Mouse (Mus musculus): Measurements from ENCODE around the gene Serpinh1. TPM values are rescaled to one million over a fixed set of nuclear protein-coding genes. Genes with fewer than 3 reads are reported as not detected.

Serpinh1 gene
- polyA plus RNA-seq (2012), result not detected in 2 replicates

- no peak for TF ChIP-seq GATA1 (IDR thresholded peaks at IDR 0.05; ENCODE audit: low read length)
Measured at GRCm38 (mm10) chr7:99352526-99353400, at the start of gene Serpinh1. TSS of gene Serpinh1 (minus strand) at chr7:99353239.

DNA sequence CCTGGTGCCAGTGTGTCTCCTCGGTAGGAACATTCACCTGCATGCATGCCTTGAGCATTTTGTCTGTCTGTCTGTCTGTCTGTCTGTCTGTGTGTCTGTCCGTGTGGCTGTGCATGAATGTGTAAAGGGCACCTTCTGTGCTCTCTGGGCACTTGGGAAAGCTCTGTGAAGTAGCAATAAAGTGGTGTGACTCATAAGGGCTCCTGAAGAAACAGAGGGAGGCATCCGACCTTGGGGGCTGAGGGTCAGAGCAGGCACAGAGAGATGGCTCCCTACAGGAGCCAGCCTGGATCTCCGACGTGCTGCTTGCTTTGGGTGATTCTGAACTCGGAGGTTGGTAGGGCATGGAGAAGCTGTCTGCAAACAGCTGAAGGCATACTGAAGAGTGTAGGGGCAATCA is 49.4 kb upstream of the Serpinh1 start:
- TF ChIP-seq GATA1 (IDR thresholded peaks at IDR 0.05; ENCODE audit: low read length), result no peak

- no peak for TF ChIP-seq GATA1 (IDR thresholded peaks at IDR 0.05; ENCODE audit: low read length)
Measured at GRCm38 (mm10) chr7:99401373-99401772, 48.3 kb upstream of the Serpinh1 start.

DNA sequence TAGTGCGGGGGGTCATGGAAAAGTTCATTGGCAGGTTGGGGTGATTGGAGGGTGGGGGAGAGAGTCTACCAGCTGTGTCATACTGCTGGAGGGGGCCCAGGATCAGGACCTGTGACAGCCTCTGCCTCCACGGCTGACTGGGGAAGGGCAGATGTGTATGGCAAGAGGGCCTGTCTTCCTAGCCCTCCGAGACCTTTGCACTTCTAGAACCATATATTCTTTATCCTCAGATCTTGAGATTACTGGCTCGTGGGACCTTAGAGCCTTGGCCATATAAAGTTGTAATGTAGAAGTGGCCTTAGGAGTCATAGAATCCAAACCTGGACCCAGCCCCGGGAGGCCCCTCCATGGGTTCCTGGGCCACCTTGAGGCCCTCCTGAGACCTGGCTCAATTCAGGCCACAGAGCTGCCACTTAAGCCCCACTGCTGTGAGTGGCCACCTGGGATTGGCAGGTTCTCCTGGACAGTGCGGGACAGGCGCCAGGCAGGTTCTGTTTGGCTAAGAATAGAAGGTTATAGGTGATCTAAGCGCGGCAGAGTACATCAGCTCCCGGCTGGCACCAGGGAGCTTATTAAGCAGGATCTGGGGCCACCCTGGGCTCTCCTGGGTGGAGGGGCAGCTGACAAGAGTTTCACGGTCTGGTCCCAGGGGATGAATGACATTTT is 44.1 kb upstream of the Serpinh1 start:
- TF ChIP-seq GATA1 (IDR thresholded peaks at IDR 0.05; ENCODE audit: low read length), result no peak

DNA sequence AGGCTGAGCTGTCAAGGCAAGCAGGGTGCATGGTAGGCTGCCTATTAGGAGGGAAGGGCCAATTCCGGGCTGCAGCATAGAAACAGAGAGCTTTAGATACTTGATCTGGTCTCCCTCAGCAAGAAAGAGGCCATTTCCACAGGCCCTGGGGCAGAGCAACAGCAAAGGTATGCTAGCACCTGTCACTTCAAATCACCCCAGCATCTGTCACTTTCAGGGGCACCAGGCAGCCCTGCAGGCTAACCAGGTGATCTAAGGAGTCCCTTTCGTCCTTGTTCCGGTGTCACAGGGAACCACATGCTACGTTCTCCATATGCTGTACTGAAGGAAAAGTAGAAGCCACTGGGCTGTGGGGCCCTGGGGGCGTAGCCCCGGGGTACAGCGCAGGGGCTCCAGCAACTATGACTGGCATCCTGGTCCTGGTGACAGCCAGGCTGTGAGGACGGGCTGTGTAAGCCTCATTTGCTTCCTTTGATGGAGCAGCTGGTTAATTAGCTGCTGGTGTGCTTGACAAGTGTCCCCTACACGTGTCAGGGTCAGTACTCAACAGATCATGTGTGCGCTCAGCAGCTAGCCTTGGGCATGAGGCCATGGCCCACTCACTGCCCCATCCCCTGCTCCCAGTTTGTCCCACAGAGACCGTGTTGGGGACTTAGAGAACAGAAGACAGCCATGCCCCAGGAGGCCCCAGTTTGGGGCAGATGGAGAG is 43.0 kb upstream of the Serpinh1 start:
- TF ChIP-seq GATA1 (IDR thresholded peaks at IDR 0.05; ENCODE audit: low read length), result no peak

DNA sequence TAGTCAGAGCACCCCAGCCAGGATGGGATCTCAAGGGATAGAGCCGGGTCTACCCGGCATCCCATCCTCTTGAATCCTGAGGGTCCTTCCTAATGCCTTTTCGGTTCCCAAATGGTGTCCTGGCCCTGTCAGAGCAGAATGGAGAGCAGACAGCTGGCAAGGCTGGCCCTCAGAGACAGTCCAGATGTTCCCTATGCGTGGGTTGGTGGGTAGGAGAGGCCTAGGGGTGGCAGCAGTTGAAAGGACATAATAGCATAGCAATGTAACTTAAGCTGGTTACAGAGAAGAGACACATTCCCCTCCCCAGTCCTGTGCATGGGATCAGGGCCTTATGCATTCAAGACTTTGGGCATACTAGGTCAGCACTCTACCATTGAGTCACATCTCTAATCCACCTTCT is 42.3 kb upstream of the Serpinh1 start:
- no peak for TF ChIP-seq GATA1 (IDR thresholded peaks at IDR 0.05; ENCODE audit: low read length)

DNA sequence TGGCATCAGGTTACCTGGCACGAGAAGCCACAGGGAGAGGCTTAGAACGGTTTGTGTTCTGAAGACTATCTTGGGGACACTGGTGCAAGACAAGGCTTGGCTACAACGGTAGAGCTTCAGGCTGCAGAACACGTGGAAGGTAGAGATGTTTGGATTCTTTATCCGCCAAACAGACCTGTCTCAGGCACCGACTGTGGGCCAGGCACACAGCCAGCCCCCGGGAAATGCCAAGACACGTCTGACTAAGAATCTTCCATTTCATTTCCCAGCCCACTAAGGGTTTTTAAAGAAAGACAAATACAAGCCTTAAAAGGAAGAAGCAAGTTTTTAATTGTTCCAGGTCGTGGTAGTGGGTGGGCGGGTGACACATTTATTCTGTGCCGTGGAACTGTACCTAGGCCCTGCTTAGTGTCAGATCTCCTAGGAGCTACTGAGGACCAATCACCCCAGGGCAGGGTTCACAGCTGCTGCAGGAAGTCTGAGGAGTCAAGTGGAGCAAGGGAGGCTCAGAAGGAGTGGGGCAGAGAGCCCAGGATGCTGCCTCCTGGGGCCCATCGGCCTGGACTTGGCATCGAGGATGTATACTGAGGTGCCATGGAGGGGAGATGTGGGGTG is 40.8 kb upstream of the Serpinh1 start:
- no peak for TF ChIP-seq GATA1 (IDR thresholded peaks at IDR 0.05; ENCODE audit: low read length)

DNA sequence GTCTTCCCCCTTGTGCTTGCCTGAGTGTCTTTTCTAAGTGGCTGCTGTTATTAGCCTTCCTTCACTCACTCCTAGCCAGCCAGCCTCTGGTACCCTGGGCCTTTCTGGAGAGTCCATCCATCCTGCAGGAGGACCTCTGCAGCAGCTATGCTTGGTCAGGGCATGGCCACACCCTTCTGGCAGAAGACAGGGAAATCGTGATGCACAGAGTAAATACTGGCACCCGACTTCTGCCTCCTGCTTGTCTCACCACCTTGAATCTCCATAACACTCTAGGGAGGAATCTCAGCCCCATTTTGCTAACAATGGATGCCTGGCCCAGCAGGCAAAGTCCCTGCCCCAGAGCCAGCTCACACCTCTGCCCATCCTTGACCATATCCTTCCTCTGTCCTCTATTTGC is 39.7 kb upstream of the Serpinh1 start:
- TF ChIP-seq GATA1 (IDR thresholded peaks at IDR 0.05; ENCODE audit: low read length), result no peak

DNA sequence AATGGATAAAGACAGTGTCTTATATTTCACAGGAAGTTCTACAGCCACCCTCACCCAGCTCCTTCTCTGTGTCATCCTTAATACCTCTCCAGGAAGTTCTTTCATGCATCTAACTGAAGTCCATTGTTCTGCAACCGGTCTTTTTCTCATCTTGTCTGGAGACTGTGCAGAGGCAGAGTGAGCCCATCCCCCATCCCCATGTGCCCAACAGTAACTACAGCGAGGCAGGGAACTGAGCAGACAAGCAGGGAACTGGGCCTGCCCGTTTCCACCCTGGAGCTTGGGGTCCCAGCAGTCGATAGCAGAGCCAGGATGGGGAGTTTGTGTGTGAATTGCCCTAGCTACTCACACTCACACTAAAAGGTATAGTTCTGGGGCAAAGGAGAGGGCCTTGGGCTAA is 37.5 kb upstream of the Serpinh1 start:
- no peak for TF ChIP-seq GATA1 (IDR thresholded peaks at IDR 0.05; ENCODE audit: low read length)

DNA sequence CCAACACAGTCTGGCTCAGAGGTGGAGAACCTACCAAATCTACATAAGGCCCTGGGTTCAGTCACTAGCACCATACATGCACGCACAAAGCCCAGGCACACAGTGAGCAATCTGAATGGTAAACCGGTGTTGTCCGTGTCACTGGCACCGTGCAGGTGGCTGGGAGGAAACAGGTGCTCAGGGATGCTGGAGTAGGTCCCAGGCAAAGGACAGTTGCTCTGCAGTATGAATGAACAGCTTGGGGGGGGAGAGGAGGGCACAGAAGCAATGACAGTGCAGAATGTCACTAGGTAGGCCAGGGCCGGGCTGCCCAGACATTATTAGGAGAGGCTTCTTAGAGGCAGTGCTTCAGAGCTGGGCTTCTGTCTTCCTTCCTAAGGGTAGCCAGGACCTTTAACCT is 34.3 kb upstream of the Serpinh1 start:
- TF ChIP-seq GATA1 (IDR thresholded peaks at IDR 0.05; ENCODE audit: low read length), result no peak

DNA sequence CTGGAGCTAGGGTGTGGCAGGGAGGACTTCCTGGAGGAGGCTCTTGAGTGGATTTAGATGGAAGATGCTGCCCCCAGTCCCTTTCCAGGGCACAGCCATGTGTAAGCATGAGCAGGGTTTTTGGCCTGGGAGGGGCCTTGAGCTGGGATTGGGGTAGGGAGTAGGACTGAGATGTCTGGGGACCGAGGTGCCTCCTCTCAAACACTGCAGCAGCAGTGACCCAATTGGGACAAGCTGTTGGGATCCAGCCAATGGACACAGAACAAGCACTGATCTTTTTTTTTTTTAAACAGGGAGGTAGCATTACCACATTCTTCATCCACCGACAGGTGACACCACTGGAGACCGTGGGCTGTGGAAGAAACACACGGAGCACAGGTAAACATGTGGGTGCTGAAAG is 33.8 kb upstream of the Serpinh1 start:
- no peak for TF ChIP-seq GATA1 (IDR thresholded peaks at IDR 0.05; ENCODE audit: low read length)

DNA sequence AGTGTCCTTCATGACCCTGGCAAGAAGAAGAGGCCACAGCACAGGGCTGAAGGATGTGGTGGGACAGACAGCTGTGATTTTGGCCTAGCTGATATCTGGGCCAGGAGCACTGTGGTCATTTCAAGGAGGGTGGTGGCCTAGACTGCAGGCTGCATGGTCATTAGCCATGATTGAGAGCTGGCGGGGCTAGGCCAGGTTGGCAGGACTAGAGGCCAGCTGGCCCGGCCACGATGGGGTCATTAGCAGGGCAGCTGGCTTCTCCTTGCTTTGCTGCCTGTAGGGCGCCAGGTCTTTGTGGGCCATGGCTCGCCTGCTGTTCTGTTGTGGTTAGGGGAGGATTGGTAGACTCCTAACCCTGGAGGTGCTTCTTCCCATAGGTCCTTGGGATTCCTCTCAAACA is 33.0 kb upstream of the Serpinh1 start:
- TF ChIP-seq GATA1 (IDR thresholded peaks at IDR 0.05; ENCODE audit: low read length), result no peak

DNA sequence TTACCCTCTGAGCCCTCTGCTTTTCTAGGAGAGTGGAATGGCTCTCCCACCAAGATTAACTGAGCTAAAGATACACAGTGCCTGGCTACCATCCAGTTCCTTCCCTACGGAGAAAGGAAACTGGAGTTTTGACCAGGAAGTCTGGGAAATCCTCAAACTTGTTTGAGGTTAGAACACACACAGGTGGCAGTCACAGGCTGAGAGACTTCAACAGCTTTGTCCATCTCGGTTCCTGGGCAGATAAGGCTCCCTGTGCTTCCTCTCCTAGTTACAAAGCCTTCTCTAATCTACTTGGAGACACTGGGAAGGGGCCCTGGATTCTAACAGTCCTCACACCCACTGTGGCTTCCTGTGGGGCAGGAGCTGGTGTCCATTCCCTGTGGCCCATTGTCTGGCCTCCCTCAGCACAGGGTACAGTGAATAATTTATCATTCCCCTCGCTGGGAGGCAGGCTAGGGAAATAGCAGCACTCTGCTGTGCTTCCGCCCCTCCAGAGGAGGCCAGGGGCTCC is 31.1 kb upstream of the Serpinh1 start:
- no peak for TF ChIP-seq GATA1 (IDR thresholded peaks at IDR 0.05; ENCODE audit: low read length)

GRCm38 (mm10) chr7:99383246-99383645 is 30.2 kb upstream of the Serpinh1 start:
- TF ChIP-seq GATA1 (IDR thresholded peaks at IDR 0.05; ENCODE audit: low read length), result no peak

Measured in G1E-ER4 (cell line).